Mouse (Mus musculus) stomach, embryonic 15.5 days (tissue): ENCODE measurements around the gene Olfr704. TPM values are rescaled to one million over a fixed set of nuclear protein-coding genes. Genes with fewer than 3 reads are reported as not detected.
"Not testable (repeated sequence)": the region's sequence is repeated elsewhere in the genome, so short reads cannot be mapped to it uniquely, and the experiment has no call there.

Experiments
- ATAC-seq: fragments of 200-750 bp; cut with Nextera tagmentation; 2 replicates; pipeline ENCODE4 v1.8.0; 2017; ENCODE audit warnings: low read depth, moderate number of reproducible peaks, moderate TSS enrichment; ENCODE audit not compliant: insufficient read depth, low FRiP score
- H3K27ac ChIP-seq: fragments of 300-500 bp; sonication (generic); 2 replicates; pipeline ENCODE4 v1.5.1; 2015; ENCODE audit warnings: mild to moderate bottlenecking, inconsistent platforms
- H3K27me3 ChIP-seq: fragments of 300-500 bp; sonication (generic); replicated peaks from 2 replicates; pipeline ENCODE4 v1.6.1; 2015; ENCODE audit warnings: inconsistent platforms
- H3K36me3 ChIP-seq: fragments of 300-500 bp; sonication (generic); 2 replicates; pipeline ENCODE4 v1.6.1; 2015; ENCODE audit warnings: inconsistent platforms
- H3K4me1 ChIP-seq: fragments of 300-500 bp; sonication (generic); 2 replicates; pipeline ENCODE4 v1.6.1; 2015; ENCODE audit warnings: inconsistent platforms
- H3K4me2 ChIP-seq: fragments of 300-500 bp; sonication (generic); 2 replicates; pipeline ENCODE4 v1.6.1; 2015; ENCODE audit warnings: mild to moderate bottlenecking, inconsistent platforms
- H3K4me3 ChIP-seq: fragments of 300-500 bp; sonication (generic); replicated peaks from 2 replicates; pipeline ENCODE4 v1.5.1; 2015; ENCODE audit warnings: inconsistent platforms
- H3K9ac ChIP-seq: fragments of 300-500 bp; sonication (generic); 2 replicates; pipeline ENCODE4 v1.6.1; 2015; ENCODE audit warnings: inconsistent platforms
- H3K9me3 ChIP-seq: fragments of 300-500 bp; sonication (generic); 2 replicates; pipeline ENCODE4 v1.6.1; 2016; ENCODE audit warnings: inconsistent platforms
- WGBS: fragments of 180-500 bp; shearing (Covaris S2); methylation state at CpG from one replicate; pipeline ENCODE4 v1.1.7; 2015; 5-methylcytosine and 5-hydroxymethylcytosine counted together
- polyA plus RNA-seq: library from polyadenylated mRNA; unstranded; fragments of >200 nt; fragmentation: Nextera tagmentation; extraction: Ambion mirVana; gene quantifications from 2 replicates; pipeline ENCODE4 v1.2.1, GENCODE M21; 2015

Olfr704 gene
- not detected in 2 replicates for polyA plus RNA-seq

DNA sequence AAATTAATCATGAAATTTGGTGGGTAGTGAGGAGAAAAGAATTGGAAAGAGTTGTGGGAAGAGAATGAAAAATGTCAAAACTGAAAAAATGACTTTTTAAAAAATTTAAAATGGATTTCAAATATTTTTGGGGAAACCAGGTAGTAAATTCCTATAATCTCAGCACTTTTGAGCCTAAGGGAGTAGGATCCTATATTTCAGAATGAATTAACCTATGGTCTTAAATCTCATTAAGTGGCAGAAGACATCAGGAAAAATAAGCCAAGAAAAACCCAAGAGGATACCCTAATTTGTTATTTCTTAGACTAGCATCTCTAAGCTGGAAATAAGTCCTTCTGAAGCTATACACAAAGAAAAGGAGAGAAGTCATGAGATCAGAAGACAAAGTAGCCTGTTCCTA, at the start of gene Olfr704:
Gene Olfr704 (plus strand): TSS at position 301 of the 400 bp plus-strand sequence.
- no peak for ATAC-seq
- no peaks in the 10 kb centered on the region for H3K4me1 ChIP-seq
- H3K27me3 ChIP-seq, result no peaks in the 10 kb centered on the region
- H3K9ac ChIP-seq, result no peak within 1 kb of the TSS
- H3K9me3 ChIP-seq, result no peaks in the 10 kb centered on the region
- H3K4me3 ChIP-seq, result no peak within 1 kb of the TSS
- H3K4me2 ChIP-seq, result no peak within 1 kb of the TSS
- no peaks in the 10 kb centered on the region for H3K36me3 ChIP-seq
- no peak within 1 kb of the TSS for H3K27ac ChIP-seq

- Histone ChIP-seq H3K36me3 (no peaks in the 10 kb centered on the region), H3K27me3 (no peaks in the 10 kb centered on the region), H3K27ac (no peak within 1 kb of the TSS), H3K4me1 (no peaks in the 10 kb centered on the region), H3K9ac (no peak within 1 kb of the TSS), H3K4me3 (no peak within 1 kb of the TSS), H3K4me2 (no peak within 1 kb of the TSS), H3K9me3 (no peaks in the 10 kb centered on the region)
- no peak for ATAC-seq
- 63% methylated on average over 2 of the region's 2 CpGs for WGBS
Measured at GRCm38 (mm10) chr7:106813829-106814228, 49.2 kb upstream of the Olfr704 start, which contains the start of gene Olfr701. Olfr701 (plus strand) TSS chr7:106814129.

DNA sequence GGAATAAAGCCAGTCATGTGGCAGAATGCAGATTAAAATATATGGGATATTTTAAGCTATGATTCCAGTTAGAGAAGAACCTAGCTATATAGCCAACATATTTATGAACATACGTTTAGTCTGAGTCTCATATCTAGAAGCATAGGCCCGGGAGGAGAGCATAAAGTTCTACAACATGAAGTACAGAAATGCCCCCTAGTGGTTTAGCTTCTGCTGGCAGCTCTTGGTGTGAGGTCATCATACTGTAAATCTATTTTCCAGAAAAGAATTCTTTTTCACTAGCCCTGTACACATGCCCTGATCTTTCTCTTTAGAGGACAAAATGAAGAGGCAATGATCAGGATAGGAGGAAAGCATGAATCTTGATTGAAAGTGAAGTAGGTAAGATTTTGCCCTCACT, 47.2 kb upstream of the Olfr704 start:
- no peak overlapping the region for H3K4me3 ChIP-seq
- H3K4me1 ChIP-seq, result no peaks in the 10 kb centered on the region
- H3K4me2 ChIP-seq, result no peak overlapping the region
- no peaks in the 10 kb centered on the region for H3K9me3 ChIP-seq
- WGBS, result 40% methylated on average over 2 of the region's 2 CpGs
- H3K9ac ChIP-seq, result no peak overlapping the region
- no peak for ATAC-seq
- H3K36me3 ChIP-seq, result no peaks in the 10 kb centered on the region
- H3K27me3 ChIP-seq, result no peaks in the 10 kb centered on the region
- no peak overlapping the region for H3K27ac ChIP-seq

GRCm38 (mm10) chr7:106818414-106818813, 44.6 kb upstream of the Olfr704 start:
- H3K27ac ChIP-seq, result no peak overlapping the region
- no peaks in the 10 kb centered on the region for H3K27me3 ChIP-seq
- H3K4me2 ChIP-seq, result no peak overlapping the region
- no peak for ATAC-seq
- H3K4me3 ChIP-seq, result no peak overlapping the region
- no peaks in the 10 kb centered on the region for H3K4me1 ChIP-seq
- no peaks in the 10 kb centered on the region for H3K9me3 ChIP-seq
- no peaks in the 10 kb centered on the region for H3K36me3 ChIP-seq
- no peak overlapping the region for H3K9ac ChIP-seq

- Histone ChIP-seq H3K4me3 (no peak within 1 kb of the TSS), H3K4me1 (no peaks in the 10 kb centered on the region), H3K4me2 (no peak within 1 kb of the TSS), H3K9me3 (no peaks in the 10 kb centered on the region), H3K36me3 (no peaks in the 10 kb centered on the region), H3K27ac (no peak within 1 kb of the TSS), H3K9ac (no peak within 1 kb of the TSS), H3K27me3 (no peaks in the 10 kb centered on the region)
- no peak for ATAC-seq
Measured at GRCm38 (mm10) chr7:106833793-106834192, 29.2 kb upstream of the Olfr704 start, which contains the start of gene Olfr702. Olfr702 (minus strand) TSS chr7:106833893.

DNA sequence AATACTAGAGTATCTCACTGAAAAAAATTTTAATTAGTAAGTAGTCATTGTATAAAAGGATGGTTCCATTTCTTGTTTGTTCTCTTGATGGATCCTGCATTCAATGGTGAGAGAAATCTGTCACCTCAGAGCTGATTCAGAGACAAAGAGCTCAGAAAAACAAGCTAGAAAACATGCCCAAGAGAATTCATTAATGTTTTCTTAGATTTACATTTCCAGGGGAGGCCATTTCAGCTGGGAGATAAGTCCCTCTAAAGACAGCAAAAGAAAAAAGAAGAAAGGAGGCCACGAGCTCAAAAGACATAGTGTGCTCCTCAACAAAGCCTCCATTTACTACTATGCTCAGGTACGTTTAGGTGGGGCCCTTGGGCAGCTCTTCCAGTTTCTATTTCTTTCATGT, 19.9 kb upstream of the Olfr704 start, which contains the start of gene Olfr703:
Gene Olfr703 (plus strand): TSS at position 301 of the 400 bp plus-strand sequence.
- H3K9me3 ChIP-seq, result no peaks in the 10 kb centered on the region
- H3K4me1 ChIP-seq, result no peaks in the 10 kb centered on the region
- no peak within 1 kb of the TSS for H3K4me2 ChIP-seq
- no peak within 1 kb of the TSS for H3K9ac ChIP-seq
- WGBS, result 57% methylated on average over 2 of the region's 2 CpGs
- H3K27me3 ChIP-seq, result no peaks in the 10 kb centered on the region
- no peak within 1 kb of the TSS for H3K4me3 ChIP-seq
- H3K36me3 ChIP-seq, result no peaks in the 10 kb centered on the region
- no peak within 1 kb of the TSS for H3K27ac ChIP-seq
- no peak for ATAC-seq

DNA sequence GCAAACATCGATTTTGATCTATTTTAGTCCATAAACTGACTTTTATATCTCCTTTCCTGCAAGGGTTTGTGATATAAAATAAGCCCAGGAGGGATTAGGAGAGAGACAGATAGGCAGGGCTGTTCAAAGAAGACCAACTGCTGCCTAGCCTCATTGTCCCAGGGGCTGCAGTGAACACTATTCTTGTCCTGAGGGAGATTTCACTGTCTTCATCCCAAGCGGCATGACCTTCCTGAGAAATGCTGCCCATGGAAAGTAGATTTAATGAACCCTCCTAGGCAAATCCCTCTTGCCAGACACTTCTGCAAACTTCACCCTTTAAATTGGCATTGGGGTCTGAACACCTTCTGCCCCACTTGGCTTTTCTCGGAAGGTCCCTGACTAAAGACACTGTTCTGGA, 13.8 kb downstream of the Olfr704 start, which contains the start of gene Olfr705:
Gene Olfr705 (minus strand): TSS at position 101 of the 400 bp plus-strand sequence.
- Histone ChIP-seq H3K4me3 (no peak within 1 kb of the TSS), H3K9ac (no peak within 1 kb of the TSS), H3K27ac (no peak within 1 kb of the TSS), H3K4me2 (no peak within 1 kb of the TSS), H3K9me3 (no peaks in the 10 kb centered on the region), H3K4me1 (no peaks in the 10 kb centered on the region), H3K36me3 (no peaks in the 10 kb centered on the region), H3K27me3 (no peaks in the 10 kb centered on the region)
- 78% methylated on average over 3 of the region's 3 CpGs for WGBS
- ATAC-seq, result no peak

DNA sequence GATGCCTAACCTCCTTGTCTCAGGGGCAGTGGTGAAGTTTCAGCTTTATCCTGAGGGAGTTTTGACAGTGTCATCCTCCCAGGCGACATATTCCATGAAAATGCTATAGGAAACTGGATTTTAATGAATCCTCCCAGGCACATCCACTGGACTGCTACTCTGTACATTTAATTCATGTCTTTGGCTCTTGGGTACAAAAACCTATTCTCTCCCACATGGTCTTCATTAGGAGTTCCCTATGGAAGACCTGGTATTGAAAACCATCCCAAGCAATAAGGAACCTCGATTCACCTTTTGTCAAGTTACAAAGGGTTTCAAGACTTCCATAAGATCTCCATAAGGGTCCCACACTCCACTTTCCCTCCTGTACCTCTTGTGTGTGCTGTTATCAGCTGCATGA, 25.1 kb downstream of the Olfr704 start, which contains the start of gene Olfr706:
Gene Olfr706 (minus strand): TSS at position 101 of the 400 bp plus-strand sequence.
- no peak for ATAC-seq
- Histone ChIP-seq H3K36me3 (no peaks in the 10 kb centered on the region), H3K4me2 (no peak within 1 kb of the TSS), H3K9ac (no peak within 1 kb of the TSS), H3K9me3 (no peaks in the 10 kb centered on the region), H3K27ac (no peak within 1 kb of the TSS), H3K27me3 (no peaks in the 10 kb centered on the region), H3K4me1 (no peaks in the 10 kb centered on the region), H3K4me3 (no peak within 1 kb of the TSS)
- 71% methylated on average over 2 of the region's 2 CpGs for WGBS

- H3K9me3 ChIP-seq, H3K9ac ChIP-seq, H3K36me3 ChIP-seq, ATAC-seq, H3K4me1 ChIP-seq, H3K27ac ChIP-seq, H3K4me3 ChIP-seq, H3K27me3 ChIP-seq, H3K4me2 ChIP-seq: not testable (repeated sequence)
- 72% methylated on average over 3 of the region's 3 CpGs for WGBS
Measured at GRCm38 (mm10) chr7:106901141-106901540, 38.2 kb downstream of the Olfr704 start, which contains the start of gene Olfr707. Olfr707 (minus strand) TSS chr7:106901241.

- Histone ChIP-seq H3K4me3 (no peak within 1 kb of the TSS), H3K4me1 (no peaks in the 10 kb centered on the region), H3K9me3 (no peaks in the 10 kb centered on the region), H3K9ac (no peak within 1 kb of the TSS), H3K27ac (no peak within 1 kb of the TSS), H3K27me3 (no peaks in the 10 kb centered on the region), H3K36me3 (no peaks in the 10 kb centered on the region), H3K4me2 (no peak within 1 kb of the TSS)
- WGBS, result 65% methylated on average over 2 of the region's 2 CpGs
- ATAC-seq, result no peak
Measured at GRCm38 (mm10) chr7:106907676-106908075, 44.7 kb downstream of the Olfr704 start, which contains the start of gene Olfr1532-ps1. Olfr1532-ps1 (plus strand) TSS chr7:106908001.

Other genes with a start within 250 kb of the Olfr704 start
- gene Olfr693, start 182.6 kb upstream of the Olfr704 start, polyA plus RNA-seq, result not detected in 2 replicates
- not detected in 2 replicates for gene Olfr694, start 171.4 kb upstream of the Olfr704 start, polyA plus RNA-seq
- gene Olfr695, start 146.8 kb upstream of the Olfr704 start, polyA plus RNA-seq, result not detected in 2 replicates
- not detected in 2 replicates for gene Olfr697, start 120.7 kb upstream of the Olfr704 start, polyA plus RNA-seq
- not detected in 2 replicates for gene Olfr698, start 107.8 kb upstream of the Olfr704 start, polyA plus RNA-seq
- gene Olfr699, start 70.0 kb upstream of the Olfr704 start, polyA plus RNA-seq, result not detected in 2 replicates
- not detected in 2 replicates for gene Olfr700, start 54.4 kb upstream of the Olfr704 start, polyA plus RNA-seq
- gene Olfr701, start 49.1 kb upstream of the Olfr704 start, polyA plus RNA-seq, result not detected in 2 replicates
- not detected in 2 replicates for gene Olfr702, start 29.3 kb upstream of the Olfr704 start, polyA plus RNA-seq
- gene Olfr703, start 19.8 kb upstream of the Olfr704 start, polyA plus RNA-seq, result not detected in 2 replicates
- not detected in 2 replicates for gene Olfr705, start 13.7 kb downstream of the Olfr704 start, polyA plus RNA-seq
- gene Olfr706, start 25.0 kb downstream of the Olfr704 start, polyA plus RNA-seq, result not detected in 2 replicates
- gene Olfr707, start 38.1 kb downstream of the Olfr704 start, polyA plus RNA-seq, result not detected in 2 replicates
- gene Olfr1532-ps1, start 44.8 kb downstream of the Olfr704 start, polyA plus RNA-seq, result not detected in 2 replicates
- gene Olfr709-ps1, start 69.0 kb downstream of the Olfr704 start, polyA plus RNA-seq, result not detected in 2 replicates
- not detected in 2 replicates for gene Olfr710, start 85.1 kb downstream of the Olfr704 start, polyA plus RNA-seq
- not detected in 2 replicates for gene Olfr6, start 100.8 kb downstream of the Olfr704 start, polyA plus RNA-seq
- not detected in 2 replicates for gene Olfr711, start 112.3 kb downstream of the Olfr704 start, polyA plus RNA-seq
- gene Olfr2, start 142.9 kb downstream of the Olfr704 start, polyA plus RNA-seq, result not detected in 2 replicates
- gene Olfr713, start 168.0 kb downstream of the Olfr704 start, polyA plus RNA-seq, result not detected in 2 replicates
- gene Olfr714, start 207.8 kb downstream of the Olfr704 start, polyA plus RNA-seq, result not detected in 2 replicates
- not detected in 2 replicates for gene Olfr17, start 230.0 kb downstream of the Olfr704 start, polyA plus RNA-seq
- gene Olfr715b, start 247.2 kb downstream of the Olfr704 start, polyA plus RNA-seq, result not detected in 2 replicates